Mouse (Mus musculus) liver, postnatal 0 days (tissue): ENCODE results near the gene Gfpt2. TPM values are rescaled to one million over a fixed set of nuclear protein-coding genes. Genes with fewer than 3 reads are reported as not detected.

Source experiments
- ATAC-seq: fragments of 200-750 bp; cut with Nextera tagmentation; 2 replicates; pipeline ENCODE4 v1.8.0; 2017; ENCODE audit warnings: mild to moderate bottlenecking, moderate library complexity
- DNase-seq: peaks from one replicate; pipeline ENCODE4 v3.0.0-alpha.2; 2016
- H3K27ac ChIP-seq: fragments of 300-500 bp; sonication (generic); 2 replicates; pipeline ENCODE4 v1.5.1; 2014; ENCODE audit warnings: antibody characterized with exemption, moderate library complexity, mild to moderate bottlenecking, low read depth
- H3K27me3 ChIP-seq: fragments of 300-500 bp; sonication (generic); 2 replicates; pipeline ENCODE4 v1.6.1; 2014; ENCODE audit warnings: low read length, control low read depth, mixed read lengths; ENCODE audit not compliant: insufficient read depth
- H3K36me3 ChIP-seq: fragments of 300-500 bp; sonication (generic); replicated peaks from 2 replicates; pipeline ENCODE4 v1.6.1; 2014; ENCODE audit warnings: mild to moderate bottlenecking, control low read depth, low read length, moderate library complexity, mixed read lengths; ENCODE audit not compliant: insufficient read depth
- H3K4me1 ChIP-seq: fragments of 300-500 bp; sonication (generic); 2 replicates; pipeline ENCODE4 v1.6.1; 2014; ENCODE audit warnings: antibody characterized with exemption, mild to moderate bottlenecking, control low read depth; ENCODE audit not compliant: insufficient read depth
- H3K4me2 ChIP-seq: fragments of 300-500 bp; sonication (generic); 2 replicates; pipeline ENCODE4 v1.6.1; 2014; ENCODE audit warnings: low read depth, mild to moderate bottlenecking, low read length, moderate library complexity, mixed read lengths
- H3K4me3 ChIP-seq: fragments of 300-500 bp; sonication (generic); 2 replicates; pipeline ENCODE4 v1.5.1; 2014; ENCODE audit warnings: low read depth, low read length
- H3K9ac ChIP-seq: fragments of 300-500 bp; sonication (generic); replicated peaks from 2 replicates; pipeline ENCODE4 v1.6.1; 2014; ENCODE audit warnings: mild to moderate bottlenecking, moderate library complexity
- H3K9me3 ChIP-seq: fragments of 300-500 bp; sonication (generic); 2 replicates; pipeline ENCODE4 v1.6.1; 2016; ENCODE audit warnings: mild to moderate bottlenecking, control low read depth, low read length, mixed read lengths
- CTCF ChIP-seq: sonication (generic); IDR thresholded peaks from 2 replicates; pipeline ENCODE4 v1.5.1; 2016; ENCODE audit warnings: antibody characterized with exemption, low read depth
- EP300 ChIP-seq: IDR thresholded peaks from 2 replicates; pipeline ENCODE4 v1.6.1; 2016; ENCODE audit warnings: antibody characterized with exemption, low read depth, mild to moderate bottlenecking
- WGBS: fragments of 180-500 bp; shearing (Covaris S2); extraction: QIAGEN DNeasy Blood & Tissue Kit; methylation state at CpG from one replicate; pipeline ENCODE4 v1.1.7; 2014; ENCODE audit not compliant: insufficient replicate concordance; 5-methylcytosine and 5-hydroxymethylcytosine counted together
- polyA plus RNA-seq: library from polyadenylated mRNA; unstranded; fragments of >200 nt; fragmentation: Nextera tagmentation; extraction: Ambion mirVana; gene quantifications from 2 replicates; pipeline ENCODE4 v1.2.1, GENCODE M21; 2015

The Gfpt2 gene
- polyA plus RNA-seq, 1 experiment from 2014 or later, result 0.81 TPM

DNA sequence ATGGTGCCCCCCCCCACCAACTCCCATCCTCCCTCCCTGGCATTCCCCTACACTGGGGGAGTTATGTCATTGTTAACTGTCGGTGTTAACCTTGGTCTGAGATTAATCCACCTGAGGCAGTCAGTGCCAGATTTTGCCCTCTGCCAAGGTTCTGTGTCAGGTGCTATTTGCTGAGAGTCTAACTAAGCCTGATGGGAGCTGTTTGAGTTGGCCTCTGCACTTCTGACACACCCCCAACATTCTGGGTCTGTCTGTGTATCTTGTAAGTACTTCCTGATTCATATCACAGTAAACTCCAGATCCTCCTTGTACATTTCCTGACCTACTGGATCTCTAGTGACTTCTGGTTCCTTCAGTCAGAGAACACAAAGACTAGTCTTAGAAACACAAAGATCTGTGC lies 46.7 kb downstream of the Gfpt2 start:
- ATAC-seq (peak; percentile 75), DNase-seq (peak; percentile 52)
- 42% methylated on average over 1 of the region's 1 CpGs for WGBS
- Histone ChIP-seq H3K9me3 (no peaks in the 10 kb centered on the region), H3K36me3 (no peaks in the 10 kb centered on the region), H3K4me1 (peaks cover 25% of the 10 kb centered on the region), H3K4me3 (no peak overlapping the region), H3K27ac (peak overlapping the region; percentile 71), H3K9ac (no peak overlapping the region), H3K4me2 (no peak overlapping the region), H3K27me3 (no peaks in the 10 kb centered on the region)
- TF ChIP-seq EP300 (0 out of 2 replicates have a peak, but pooled peaks have one; percentile 29), CTCF (no peak)

DNA sequence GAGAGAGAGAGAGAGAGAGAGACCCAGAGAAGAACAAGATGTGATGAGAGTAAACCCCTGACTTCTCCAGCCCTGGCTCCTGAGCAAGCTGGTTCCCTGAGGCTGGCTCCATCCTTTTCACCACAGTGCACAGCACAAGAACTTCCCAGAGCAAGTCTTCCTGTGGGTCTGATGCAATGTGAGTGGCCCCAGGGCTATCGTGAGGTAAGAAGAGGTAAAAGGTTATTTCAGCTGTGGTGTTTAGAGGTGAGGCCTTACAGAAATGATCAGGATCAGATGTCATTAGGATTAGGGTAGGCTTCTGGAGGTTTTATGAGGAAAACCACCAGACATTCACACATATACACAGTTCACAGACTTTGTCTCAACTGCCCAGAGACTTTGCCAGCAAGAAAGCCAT lies 47.9 kb downstream of the Gfpt2 start:
- no peak for DNase-seq

DNA sequence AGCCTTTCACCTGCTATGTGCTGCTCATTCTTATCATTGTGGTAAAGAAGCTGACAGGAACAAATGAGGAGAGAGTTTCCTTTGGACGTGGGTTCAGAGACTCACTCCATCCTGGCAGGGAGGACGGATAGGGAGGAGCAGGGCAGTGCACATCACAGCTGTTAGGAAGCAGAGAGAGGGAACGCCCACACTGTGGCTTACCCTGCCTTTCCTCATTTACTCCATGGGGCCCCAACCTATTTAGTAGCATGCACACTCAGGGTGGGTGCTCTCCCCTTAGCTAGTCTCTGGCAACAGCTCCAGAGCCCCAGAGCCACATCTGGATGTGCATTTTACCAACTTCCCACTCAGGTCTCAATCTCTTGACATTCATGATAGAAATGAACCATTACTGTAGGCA lies 48.7 kb downstream of the Gfpt2 start:
- peaks cover 28% of the 10 kb centered on the region for H3K4me1 ChIP-seq
- no peaks in the 10 kb centered on the region for H3K27me3 ChIP-seq
- H3K4me3 ChIP-seq, result no peak overlapping the region
- TF ChIP-seq EP300 (no peak), CTCF (no peak)
- H3K27ac ChIP-seq, result no peak overlapping the region
- no peaks in the 10 kb centered on the region for H3K9me3 ChIP-seq
- H3K9ac ChIP-seq, result no peak overlapping the region
- 30% methylated on average over 3 of the region's 3 CpGs for WGBS
- H3K36me3 ChIP-seq, result no peaks in the 10 kb centered on the region
- DNase-seq, result no peak
- H3K4me2 ChIP-seq, result no peak overlapping the region
- ATAC-seq, result no peak

More for the DNA sequence above, 47.9 kb downstream of the Gfpt2 start:
- H3K27ac ChIP-seq, result peak overlapping the region; percentile 71
- no peak overlapping the region for H3K9ac ChIP-seq
- no peak for ATAC-seq
- no peaks in the 10 kb centered on the region for H3K27me3 ChIP-seq
- peaks cover 25% of the 10 kb centered on the region for H3K4me1 ChIP-seq
- TF ChIP-seq EP300, result no peak
- no peak for TF ChIP-seq CTCF
- no peak overlapping the region for H3K4me3 ChIP-seq
- no peak overlapping the region for H3K4me2 ChIP-seq
- H3K9me3 ChIP-seq, result no peaks in the 10 kb centered on the region
- WGBS, result 33% methylated on average over 1 of the region's 1 CpGs
- no peaks in the 10 kb centered on the region for H3K36me3 ChIP-seq

DNA sequence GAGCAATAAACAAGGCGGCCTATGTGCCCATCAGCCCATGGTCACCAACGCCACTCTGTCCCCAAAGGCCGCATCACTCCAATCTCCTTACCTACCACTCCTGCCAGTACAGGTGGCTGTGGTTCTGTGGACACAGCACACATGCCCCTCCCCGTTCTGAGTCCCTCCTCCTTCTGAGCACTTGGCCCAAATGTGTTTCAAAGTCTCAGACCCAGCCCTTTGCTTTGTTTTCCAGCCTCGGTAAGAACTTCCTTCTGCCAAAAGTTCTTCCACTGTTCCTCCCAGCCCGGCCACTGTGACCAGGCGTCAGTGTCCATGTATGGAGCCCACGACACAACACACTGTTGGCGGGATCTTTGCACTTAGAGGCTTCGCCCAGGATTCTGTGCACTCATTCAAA lies 50.3 kb downstream of the Gfpt2 start:
- Histone ChIP-seq H3K4me1 (peaks cover 33% of the 10 kb centered on the region), H3K27ac (no peak overlapping the region), H3K9me3 (no peaks in the 10 kb centered on the region), H3K36me3 (no peaks in the 10 kb centered on the region), H3K27me3 (no peaks in the 10 kb centered on the region), H3K9ac (no peak overlapping the region), H3K4me3 (no peak overlapping the region), H3K4me2 (no peak overlapping the region)
- DNase-seq, result no peak
- TF ChIP-seq EP300 (no peak), CTCF (no peak)
- WGBS, result 86% methylated on average over 10 of the region's 10 CpGs
- no peak for ATAC-seq

DNA sequence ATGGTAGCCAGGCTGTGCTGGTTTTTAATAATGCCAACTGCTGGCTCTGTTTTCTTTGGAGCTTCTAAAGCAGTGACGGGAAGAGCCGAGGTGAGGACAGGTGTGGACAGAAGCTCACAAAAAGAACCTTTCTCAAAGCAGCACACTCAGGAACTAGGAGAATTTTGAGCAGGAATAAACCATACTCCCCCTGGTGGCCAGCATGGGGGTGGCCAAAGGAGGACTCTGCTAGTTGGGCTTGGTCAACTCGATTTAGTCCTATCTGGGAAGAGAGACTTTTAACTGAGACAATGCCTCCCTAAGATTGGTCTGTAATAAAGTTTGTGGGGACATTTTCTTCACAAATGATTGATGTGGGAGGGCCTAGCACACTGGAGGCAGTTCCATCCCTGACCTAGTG lies 51.0 kb downstream of the Gfpt2 start:
- no peak overlapping the region for H3K9ac ChIP-seq
- 40% methylated on average over 3 of the region's 3 CpGs for WGBS
- no peaks in the 10 kb centered on the region; the same call in 1 of the 2 replicates for H3K36me3 ChIP-seq
- ATAC-seq, result no peak
- TF ChIP-seq CTCF (peak; percentile 88), EP300 (no peak)
- no peaks in the 10 kb centered on the region for H3K27me3 ChIP-seq
- peak; percentile 78 for DNase-seq
- no peak overlapping the region for H3K4me2 ChIP-seq
- H3K4me1 ChIP-seq, result peaks cover 33% of the 10 kb centered on the region
- H3K9me3 ChIP-seq, result no peaks in the 10 kb centered on the region
- no peak overlapping the region for H3K4me3 ChIP-seq
- peak overlapping the region; percentile 90; the same call in 1 of the 2 replicates for H3K27ac ChIP-seq

DNA sequence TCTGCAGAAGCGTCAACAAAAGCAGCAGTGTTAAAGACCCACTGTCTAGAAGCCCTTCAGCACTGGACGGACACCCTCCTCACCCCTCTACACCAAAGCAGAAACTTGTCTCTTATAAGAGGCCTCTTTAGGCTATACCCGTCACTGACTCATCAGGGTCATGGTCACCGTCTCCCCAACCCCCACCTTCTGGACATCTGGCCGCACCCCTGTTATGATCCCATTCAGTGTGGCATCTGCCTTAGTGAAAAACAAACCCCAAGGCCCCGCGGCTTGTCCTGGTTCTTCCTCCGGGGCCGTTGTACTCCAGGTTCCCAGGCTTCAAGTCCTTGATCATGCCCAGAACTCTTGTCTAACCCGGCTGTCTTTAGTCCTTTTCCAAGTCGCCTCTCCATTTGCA lies 52.0 kb downstream of the Gfpt2 start:
- no peaks in the 10 kb centered on the region for H3K9me3 ChIP-seq
- H3K27me3 ChIP-seq, result no peaks in the 10 kb centered on the region
- peak overlapping the region; percentile 95 for H3K4me2 ChIP-seq
- H3K4me1 ChIP-seq, result peaks cover 31% of the 10 kb centered on the region
- ATAC-seq (no peak), DNase-seq (no peak)
- 38% methylated on average over 11 of the region's 11 CpGs for WGBS
- H3K9ac ChIP-seq, result peak overlapping the region; percentile 48
- TF ChIP-seq EP300 (no peak), CTCF (no peak)
- H3K27ac ChIP-seq, result peak overlapping the region; percentile 90
- H3K36me3 ChIP-seq, result peaks cover 3% of the 10 kb centered on the region; the same call in 1 of the 2 replicates
- peak overlapping the region; percentile 95 for H3K4me3 ChIP-seq
